Comparison of ENCODE assay signal across 19 mouse cellular contexts in genomic region chr4:7191228-7191627, GRCm38 (mm10).
A peak's percentile ranks its signal among the peaks of the same experiment; 100 is the strongest.
DNase-seq lines count a peak whose midpoint lies in the region; ATAC-seq and TF ChIP-seq lines count a peak whose summit lies in the region.
"Had no signal": no experiment of that assay in that cellular context is flagged by ENCODE, and none has a peak within 500 bp of the region (broad histone marks: within the 10 kb centered on the region; RNA-seq: fewer than 3 reads in every experiment).

No protein-coding gene starts in this region.

- no peaks in the 10 kb centered on the region for H3K36me3 ChIP-seq in midbrain, embryonic 11.5 days (ENCODE audit: control insufficient read depth, insufficient read depth, low read length)
- H3K36me3 ChIP-seq in midbrain, embryonic 10.5 days: no peaks in the 10 kb centered on the region
- no peaks in the 10 kb centered on the region for H3K36me3 ChIP-seq in forebrain, postnatal 0 days (ENCODE audit: insufficient read depth)
- no peaks in the 10 kb centered on the region for H3K36me3 ChIP-seq in midbrain, embryonic 15.5 days (replicated peaks)
- H3K36me3 ChIP-seq: embryonic facial prominence, embryonic 15.5 days; heart, embryonic 13.5 days; kidney, embryonic 15.5 days had no signal

- no peak overlapping the region for H3K27ac ChIP-seq in midbrain, embryonic 11.5 days (ENCODE audit: low read depth, low read length)
- H3K27ac ChIP-seq in midbrain, embryonic 10.5 days (replicated peaks): no peak overlapping the region
- peak overlapping the region; percentile 60 for H3K27ac ChIP-seq in forebrain, postnatal 0 days (ENCODE audit: low read depth, low read length)
- peak overlapping the region; percentile 31; the same call in 1 of the 2 replicates for H3K27ac ChIP-seq in midbrain, embryonic 15.5 days
- H3K27ac ChIP-seq: embryonic facial prominence, embryonic 15.5 days; gastrocnemius, adult 2 months; heart, embryonic 13.5 days; kidney, embryonic 15.5 days had no signal

- H3K4me2 ChIP-seq in midbrain, embryonic 11.5 days: no peak overlapping the region
- H3K4me2 ChIP-seq in forebrain, postnatal 0 days (ENCODE audit: low read depth): no peak overlapping the region
- no peak overlapping the region for H3K4me2 ChIP-seq in midbrain, embryonic 15.5 days
- H3K4me2 ChIP-seq: embryonic facial prominence, embryonic 15.5 days; heart, embryonic 13.5 days; kidney, embryonic 15.5 days had no signal

- TF ChIP-seq CTCF in forebrain, postnatal 0 days (IDR thresholded peaks at IDR 0.05; ENCODE audit: low read depth): no peak

- 90% methylated on average over 3 of the region's 3 CpGs for WGBS in midbrain, embryonic 11.5 days
- WGBS in midbrain, embryonic 10.5 days: 94% methylated on average over 3 of the region's 3 CpGs
- 39% methylated on average over 3 of the region's 3 CpGs for WGBS in forebrain, postnatal 0 days
- 48% methylated on average over 3 of the region's 3 CpGs for WGBS in midbrain, embryonic 15.5 days

- no peak overlapping the region for H3K9ac ChIP-seq in midbrain, embryonic 11.5 days (ENCODE audit: low read length)
- H3K9ac ChIP-seq in forebrain, postnatal 0 days: no peak overlapping the region
- H3K9ac ChIP-seq in midbrain, embryonic 15.5 days: no peak overlapping the region
- H3K9ac ChIP-seq: embryonic facial prominence, embryonic 15.5 days; heart, embryonic 13.5 days; kidney, embryonic 15.5 days had no signal

- ATAC-seq in midbrain, embryonic 11.5 days (ENCODE audit: low FRiP score): no peak
- peak; percentile 66 for ATAC-seq in forebrain, postnatal 0 days
- peak; percentile 81 for ATAC-seq in midbrain, embryonic 15.5 days (replicated peaks)
- ATAC-seq: intestine, embryonic 16.5 days had no signal

- H3K4me3 ChIP-seq in midbrain, embryonic 11.5 days (ENCODE audit: low read depth, low read length): no peak overlapping the region
- no peak overlapping the region for H3K4me3 ChIP-seq in midbrain, embryonic 10.5 days
- H3K4me3 ChIP-seq in forebrain, postnatal 0 days (ENCODE audit: low read depth, low read length): no peak overlapping the region
- no peak overlapping the region for H3K4me3 ChIP-seq in midbrain, embryonic 15.5 days
- H3K4me3 ChIP-seq: embryonic facial prominence, embryonic 15.5 days; gastrocnemius, adult 2 months; heart, embryonic 13.5 days; kidney, embryonic 15.5 days had no signal

- H3K27me3 ChIP-seq in midbrain, embryonic 11.5 days (ENCODE audit: control insufficient read depth, insufficient read depth, low read length): no peaks in the 10 kb centered on the region
- H3K27me3 ChIP-seq in midbrain, embryonic 10.5 days (ENCODE audit: low read depth, poor library complexity, severe bottlenecking): no peaks in the 10 kb centered on the region
- H3K27me3 ChIP-seq in forebrain, postnatal 0 days (ENCODE audit: insufficient read depth, low read length): no peaks in the 10 kb centered on the region
- H3K27me3 ChIP-seq in midbrain, embryonic 15.5 days (replicated peaks): no peaks in the 10 kb centered on the region
- H3K27me3 ChIP-seq: embryonic facial prominence, embryonic 15.5 days; heart, embryonic 13.5 days; kidney, embryonic 15.5 days had no signal

- H3K4me1 ChIP-seq in midbrain, embryonic 11.5 days (ENCODE audit: control insufficient read depth, insufficient read depth, low read length): no peaks in the 10 kb centered on the region
- no peaks in the 10 kb centered on the region for H3K4me1 ChIP-seq in midbrain, embryonic 10.5 days
- peaks cover 3% of the 10 kb centered on the region; the same call in 1 of the 2 replicates for H3K4me1 ChIP-seq in forebrain, postnatal 0 days (ENCODE audit: insufficient read depth)
- 0 out of 2 replicates have a peak, but pooled peaks cover 4% of the 10 kb centered on the region for H3K4me1 ChIP-seq in midbrain, embryonic 15.5 days
- H3K4me1 ChIP-seq: embryonic facial prominence, embryonic 15.5 days; heart, embryonic 13.5 days; kidney, embryonic 15.5 days had no signal

- peak; percentile 78 for DNase-seq in midbrain, embryonic 11.5 days (ENCODE audit: low spot score, missing footprints)
- no peak for DNase-seq in midbrain, embryonic 10.5 days (ENCODE audit: low spot score)
- DNase-seq in forebrain, postnatal 0 days: peak; percentile 41
- no peak for DNase-seq in natural killer cell, adult 2 months (ENCODE audit: low spot score in 2 of 2)
- DNase-seq in lung, postnatal 14 days: no peak
- DNase-seq in ovary, postnatal 36 days (ENCODE audit: low spot score): no peak
- DNase-seq: cerebellum, adult 9-11 months; embryo, embryonic 11 days; gastrocnemius, adult 2 months; heart, postnatal 36 days; layer of hippocampus, postnatal 36 days; left cerebral cortex, postnatal 4 days; lung, adult 18-20 months; thymus, postnatal 4 days had no signal

- no peaks in the 10 kb centered on the region for H3K9me3 ChIP-seq in midbrain, embryonic 11.5 days (ENCODE audit: control insufficient read depth, low read length)
- no peaks in the 10 kb centered on the region for H3K9me3 ChIP-seq in midbrain, embryonic 10.5 days (replicated peaks)
- no peaks in the 10 kb centered on the region for H3K9me3 ChIP-seq in forebrain, postnatal 0 days (ENCODE audit: low read length)
- H3K9me3 ChIP-seq in midbrain, embryonic 15.5 days: no peaks in the 10 kb centered on the region
- H3K9me3 ChIP-seq: embryonic facial prominence, embryonic 15.5 days; heart, embryonic 13.5 days; kidney, embryonic 15.5 days had no signal

Comparison
In these comparisons a context has a peak if more than half of its experiments do, and no peak if none do; other contexts are left out.
1. DNase-seq: peak in midbrain, embryonic 11.5 days (single experiment) and forebrain, postnatal 0 days (single experiment); none in midbrain, embryonic 10.5 days (single experiment), natural killer cell, adult 2 months (0 of 2), lung, postnatal 14 days (single experiment) and ovary, postnatal 36 days (single experiment).
2. H3K27ac ChIP-seq: peak in forebrain, postnatal 0 days (single experiment) and midbrain, embryonic 15.5 days (single experiment); none in midbrain, embryonic 11.5 days (single experiment) and midbrain, embryonic 10.5 days (single experiment).